Mouse (Mus musculus): ENCODE measurements around the gene Fbxo8. TPM values are rescaled to one million over a fixed set of nuclear protein-coding genes. Genes with fewer than 3 reads are reported as not detected.

Fbxo8 gene
- polyA plus RNA-seq, 1 experiment: 35.6 TPM

DNA sequence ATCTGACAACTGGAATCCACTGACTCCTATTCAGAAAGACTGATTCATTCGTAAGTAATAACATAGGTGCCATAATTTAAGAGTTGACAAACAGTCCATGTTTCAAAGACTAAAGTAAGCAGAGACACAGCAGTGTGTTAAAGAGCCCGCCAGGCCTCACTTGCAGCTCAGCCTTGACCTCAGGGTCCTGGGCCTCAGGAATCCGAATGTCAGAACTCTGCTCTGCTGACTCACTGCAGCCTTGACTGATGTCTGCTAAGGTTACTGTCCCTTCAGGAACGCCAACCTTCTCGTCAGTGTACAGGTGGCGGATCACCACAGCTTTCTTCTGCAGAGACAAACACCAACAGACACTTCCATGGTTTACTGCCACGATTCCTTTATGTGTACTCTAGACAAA is 10.2 kb upstream of the Fbxo8 start:
- no peak overlapping the region for H3K27ac ChIP-seq (ENCODE audit: insufficient read depth, low read length)
- H3K4me1 ChIP-seq (ENCODE audit: control insufficient read depth, insufficient read depth, low read length): no peaks in the 10 kb centered on the region
- TF ChIP-seq CTCF (IDR thresholded peaks at IDR 0.05; ENCODE audit: extremely low read depth, insufficient read depth, low read length) (no peak), POLR2A (IDR thresholded peaks at IDR 0.05; ENCODE audit: extremely low read depth, insufficient read depth, low read length) (no peak)
- no peak overlapping the region for H3K4me3 ChIP-seq (ENCODE audit: insufficient read depth, low read length)

DNA sequence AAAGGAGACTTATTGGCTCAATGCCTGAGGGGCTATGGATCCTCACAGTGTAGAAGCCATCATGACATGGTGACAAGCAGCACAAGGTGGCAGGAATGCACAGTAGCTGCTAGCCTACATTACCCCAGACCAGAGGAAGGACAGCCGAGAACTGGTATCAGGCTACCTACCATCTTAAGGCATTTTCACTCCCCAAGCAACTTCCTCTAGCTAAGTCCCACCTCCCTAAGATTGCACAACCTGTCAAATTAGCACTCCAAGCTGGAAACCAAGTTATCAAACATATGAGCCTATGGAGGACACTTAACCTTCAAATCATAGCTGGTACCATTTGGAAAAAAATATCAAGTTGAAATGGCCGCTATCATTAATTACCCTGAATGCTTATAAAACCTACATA is 3.0 kb upstream of the Fbxo8 start:
- no peak overlapping the region for H3K27ac ChIP-seq (ENCODE audit: insufficient read depth, low read length)
- peaks cover 5% of the 10 kb centered on the region; the same call in 1 of the 2 replicates for H3K4me1 ChIP-seq (ENCODE audit: control insufficient read depth, insufficient read depth, low read length)
- TF ChIP-seq POLR2A (IDR thresholded peaks at IDR 0.05; ENCODE audit: extremely low read depth, insufficient read depth, low read length) (no peak), CTCF (IDR thresholded peaks at IDR 0.05; ENCODE audit: extremely low read depth, insufficient read depth, low read length) (no peak)
- no peak overlapping the region for H3K4me3 ChIP-seq (ENCODE audit: insufficient read depth, low read length)

DNA sequence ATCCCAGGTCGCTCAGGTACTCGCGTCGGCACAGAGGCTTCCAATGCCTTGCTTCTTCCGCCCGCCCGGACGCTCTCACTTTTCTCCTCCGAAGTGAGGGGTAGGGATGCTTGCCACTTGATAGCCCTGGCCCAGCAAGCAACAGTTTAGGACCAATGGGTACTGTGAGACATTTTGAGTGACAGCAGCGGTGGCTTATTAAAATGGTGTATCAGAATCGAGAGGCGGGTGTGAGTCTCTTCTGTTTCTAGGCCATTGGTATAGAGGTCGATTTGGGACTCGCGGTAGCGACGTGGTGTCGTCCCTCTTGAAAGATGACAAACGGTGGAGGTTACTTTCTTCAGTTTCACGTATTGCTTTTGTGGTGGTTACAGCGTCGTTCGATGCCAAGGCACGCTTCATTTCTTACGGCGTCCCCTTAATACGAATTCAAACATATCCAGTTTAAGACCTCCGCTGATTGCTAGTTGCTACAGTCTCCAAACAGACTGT is 517 bp downstream of the Fbxo8 start:
- Histone ChIP-seq H3K27ac (ENCODE audit: insufficient read depth, low read length) (peak overlapping the region; percentile 83), H3K4me1 (ENCODE audit: control insufficient read depth, insufficient read depth, low read length) (peaks cover 5% of the 10 kb centered on the region; the same call in 1 of the 2 replicates), H3K4me3 (ENCODE audit: insufficient read depth, low read length) (peak overlapping the region; percentile 77)
- no peak for TF ChIP-seq POLR2A (IDR thresholded peaks at IDR 0.05; ENCODE audit: extremely low read depth, insufficient read depth, low read length)

DNA sequence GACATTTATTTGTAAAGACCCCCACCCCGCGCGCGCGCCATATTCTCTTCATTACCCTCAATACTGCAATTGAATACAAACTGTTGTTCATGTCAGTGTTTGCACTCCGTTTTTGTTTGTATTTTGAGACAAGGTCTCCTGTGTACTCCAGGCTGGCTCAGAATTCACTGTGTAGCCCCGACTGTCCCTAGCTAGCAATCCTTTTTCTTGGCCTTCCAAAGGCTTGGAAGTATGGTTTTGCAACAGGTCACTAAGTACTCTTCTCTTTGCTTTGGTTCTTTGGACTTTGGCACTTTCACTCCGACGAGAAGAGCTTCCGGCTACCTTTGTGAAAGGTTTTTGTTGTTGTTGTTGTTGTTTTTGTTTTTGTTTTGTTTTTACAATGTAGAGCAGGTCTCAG is 1.2 kb downstream of the Fbxo8 start:
- no peak overlapping the region for H3K27ac ChIP-seq (ENCODE audit: insufficient read depth, low read length)
- TF ChIP-seq CTCF (IDR thresholded peaks at IDR 0.05; ENCODE audit: extremely low read depth, insufficient read depth, low read length) (no peak), POLR2A (IDR thresholded peaks at IDR 0.05; ENCODE audit: extremely low read depth, insufficient read depth, low read length) (no peak)
- peaks cover 5% of the 10 kb centered on the region; the same call in 1 of the 2 replicates for H3K4me1 ChIP-seq (ENCODE audit: control insufficient read depth, insufficient read depth, low read length)
- peak overlapping the region; percentile 77 for H3K4me3 ChIP-seq (ENCODE audit: insufficient read depth, low read length)

DNA sequence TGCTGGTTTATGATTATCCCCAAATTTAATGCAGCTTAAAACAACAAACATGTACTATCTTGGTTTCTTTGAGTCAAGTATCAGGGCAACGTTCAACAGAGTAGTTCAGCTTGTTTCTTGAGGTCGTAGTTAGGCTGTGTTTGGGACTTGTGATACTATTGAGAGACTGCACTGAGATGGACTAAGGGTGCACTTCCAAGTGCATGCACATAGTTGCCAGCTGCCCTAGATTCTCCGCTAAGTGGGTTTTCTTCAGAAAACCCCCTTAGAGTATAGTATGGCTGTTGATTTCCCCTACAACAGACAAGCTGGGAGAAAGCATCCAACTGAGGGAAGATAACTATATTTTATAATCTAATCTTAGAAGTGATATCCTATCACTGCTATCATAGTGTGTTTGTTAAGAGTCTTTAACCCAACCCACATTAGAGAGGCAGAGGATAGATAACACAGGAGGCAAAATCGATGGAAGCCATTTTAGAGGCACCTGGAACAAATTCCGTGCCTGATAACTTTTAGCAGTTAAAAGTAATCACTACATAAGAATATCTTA is 1.7 kb downstream of the Fbxo8 start:
- H3K4me1 ChIP-seq (ENCODE audit: control insufficient read depth, insufficient read depth, low read length): peaks cover 5% of the 10 kb centered on the region; the same call in 1 of the 2 replicates
- no peak for TF ChIP-seq CTCF (IDR thresholded peaks at IDR 0.05; ENCODE audit: extremely low read depth, insufficient read depth, low read length)
- peak overlapping the region; percentile 77; the same call in 1 of the 2 replicates for H3K4me3 ChIP-seq (ENCODE audit: insufficient read depth, low read length)
- H3K27ac ChIP-seq (ENCODE audit: insufficient read depth, low read length): no peak overlapping the region

DNA sequence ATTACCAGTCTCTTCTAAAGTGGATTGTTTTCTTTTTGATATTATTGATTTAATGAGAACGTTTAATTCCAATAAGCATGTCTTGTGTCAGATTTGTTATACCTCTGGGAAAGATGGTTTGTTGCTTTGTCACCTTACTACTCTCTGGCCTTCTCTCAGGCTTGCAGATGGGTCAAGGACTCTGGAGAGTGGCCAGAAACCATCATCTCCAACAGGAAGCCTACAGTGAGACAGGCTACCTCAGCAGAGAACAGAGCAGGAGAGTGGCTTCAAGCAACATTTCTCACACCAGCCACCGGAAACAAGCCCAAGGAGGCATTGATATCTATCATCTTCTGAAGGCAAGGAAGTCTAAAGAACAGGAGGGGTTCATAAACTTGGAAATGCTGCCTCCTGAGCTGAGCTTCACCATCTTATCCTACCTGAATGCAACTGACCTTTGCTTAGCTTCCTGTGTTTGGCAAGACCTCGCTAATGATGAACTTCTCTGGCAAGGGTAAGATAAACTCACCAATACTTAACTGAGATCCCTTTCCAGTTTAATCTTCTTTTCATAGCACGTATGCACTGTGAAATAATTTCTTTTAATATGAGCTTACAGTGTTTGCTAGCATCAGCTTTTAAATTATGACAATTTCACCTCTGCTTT is 13.6 kb downstream of the Fbxo8 start:
- H3K4me3 ChIP-seq (ENCODE audit: insufficient read depth, low read length): no peak overlapping the region
- no peaks in the 10 kb centered on the region for H3K4me1 ChIP-seq (ENCODE audit: control insufficient read depth, insufficient read depth, low read length)
- H3K27ac ChIP-seq (ENCODE audit: insufficient read depth, low read length): no peak overlapping the region
- TF ChIP-seq POLR2A (IDR thresholded peaks at IDR 0.05; ENCODE audit: extremely low read depth, insufficient read depth, low read length) (no peak), CTCF (IDR thresholded peaks at IDR 0.05; ENCODE audit: extremely low read depth, insufficient read depth, low read length) (no peak)

DNA sequence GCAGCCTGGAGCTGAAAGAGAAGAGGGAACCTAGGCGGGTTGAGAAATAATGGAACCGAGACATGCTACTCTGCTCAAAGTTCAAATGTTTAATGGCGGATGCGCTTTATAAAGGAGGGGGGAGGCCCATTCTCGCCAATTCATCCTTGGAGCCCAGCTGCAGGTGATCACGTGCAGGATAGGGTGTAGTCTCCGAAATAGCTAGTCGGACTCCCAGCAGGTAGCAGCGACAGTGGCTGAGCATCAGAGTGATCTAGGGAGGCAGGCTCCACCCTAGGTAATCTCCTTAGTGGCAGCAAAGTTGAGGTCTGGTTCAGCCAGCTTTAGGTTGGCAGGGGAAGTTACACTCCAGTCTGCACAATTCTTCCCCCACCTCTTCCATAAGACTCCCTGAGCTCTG is 16.0 kb downstream of the Fbxo8 start:
- TF ChIP-seq CTCF (IDR thresholded peaks at IDR 0.05; ENCODE audit: extremely low read depth, insufficient read depth, low read length) (no peak), POLR2A (IDR thresholded peaks at IDR 0.05; ENCODE audit: extremely low read depth, insufficient read depth, low read length) (no peak)

DNA sequence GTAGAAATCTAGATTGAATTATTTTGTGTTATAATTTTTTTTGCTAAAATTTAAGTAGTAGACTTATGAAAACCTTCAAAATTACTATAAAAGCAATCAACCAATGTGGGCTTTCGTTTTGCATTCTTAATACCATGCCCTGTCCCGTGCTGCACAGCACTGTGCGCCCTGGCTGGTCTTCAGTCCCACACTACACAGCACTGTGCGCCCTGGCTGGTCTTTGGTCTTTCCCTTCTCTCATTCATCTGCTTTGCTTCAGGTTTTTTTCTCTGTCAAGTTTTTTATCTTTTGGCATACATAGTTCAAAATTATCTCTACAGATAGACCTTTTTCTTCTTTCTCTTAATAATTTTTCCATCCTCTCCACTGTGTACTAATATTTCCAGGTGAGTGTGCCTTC is 30.0 kb downstream of the Fbxo8 start:
- TF ChIP-seq POLR2A (IDR thresholded peaks at IDR 0.05; ENCODE audit: extremely low read depth, insufficient read depth, low read length): no peak
- Histone ChIP-seq H3K27ac (ENCODE audit: insufficient read depth, low read length) (no peak overlapping the region), H3K4me3 (ENCODE audit: insufficient read depth, low read length) (no peak overlapping the region), H3K4me1 (ENCODE audit: control insufficient read depth, insufficient read depth, low read length) (no peaks in the 10 kb centered on the region)

More for the DNA sequence above, 16.0 kb downstream of the Fbxo8 start:
- Histone ChIP-seq H3K27ac (ENCODE audit: insufficient read depth, low read length) (no peak overlapping the region), H3K4me3 (ENCODE audit: insufficient read depth, low read length) (no peak overlapping the region), H3K4me1 (ENCODE audit: control insufficient read depth, insufficient read depth, low read length) (no peaks in the 10 kb centered on the region)

DNA sequence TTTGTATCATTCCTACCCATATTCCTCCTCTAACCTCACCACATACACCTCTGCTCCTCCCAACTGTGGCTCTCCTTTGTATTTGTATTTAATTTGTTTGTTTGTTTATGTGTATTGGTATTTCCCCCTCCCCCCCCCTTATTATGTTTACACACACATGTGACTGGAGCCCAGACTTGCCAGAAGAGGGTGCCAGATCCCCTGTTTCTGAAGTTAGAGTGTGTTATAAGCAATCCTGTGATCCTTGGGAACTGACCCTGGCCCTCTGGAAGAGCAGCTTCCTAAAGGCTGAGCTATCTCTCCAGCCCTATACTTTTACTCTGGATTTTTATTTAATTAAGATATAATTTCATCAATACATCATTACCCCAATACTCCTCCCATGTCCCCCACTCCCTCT is 32.0 kb downstream of the Fbxo8 start:
- TF ChIP-seq POLR2A (IDR thresholded peaks at IDR 0.05; ENCODE audit: extremely low read depth, insufficient read depth, low read length): no peak
- no peak for TF ChIP-seq CTCF (IDR thresholded peaks at IDR 0.05; ENCODE audit: extremely low read depth, insufficient read depth, low read length)
- Histone ChIP-seq H3K4me1 (ENCODE audit: control insufficient read depth, insufficient read depth, low read length) (no peaks in the 10 kb centered on the region), H3K4me3 (ENCODE audit: insufficient read depth, low read length) (no peak overlapping the region), H3K27ac (ENCODE audit: insufficient read depth, low read length) (no peak overlapping the region)

DNA sequence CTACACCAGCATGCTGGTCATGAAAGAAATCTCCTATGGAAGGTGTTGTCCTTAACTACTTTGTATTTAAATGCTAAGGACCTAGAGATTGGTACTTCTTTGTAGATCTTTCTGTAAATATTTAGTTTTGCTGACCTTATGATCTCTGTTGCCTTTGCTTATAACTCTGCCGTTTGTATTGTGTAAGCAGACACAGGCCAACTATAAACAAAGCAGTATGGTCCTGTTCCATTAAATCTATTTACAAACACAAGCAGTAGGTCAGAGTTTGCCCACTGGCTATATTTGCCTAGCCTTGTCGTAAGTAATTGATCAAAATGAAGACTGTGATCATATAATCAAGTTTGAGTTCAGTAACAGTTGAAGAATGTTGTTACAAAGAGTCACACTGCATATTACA is 38.1 kb downstream of the Fbxo8 start:
- H3K4me1 ChIP-seq (ENCODE audit: control insufficient read depth, insufficient read depth, low read length): no peaks in the 10 kb centered on the region
- TF ChIP-seq POLR2A (IDR thresholded peaks at IDR 0.05; ENCODE audit: extremely low read depth, insufficient read depth, low read length) (no peak), CTCF (IDR thresholded peaks at IDR 0.05; ENCODE audit: extremely low read depth, insufficient read depth, low read length) (no peak)
- H3K4me3 ChIP-seq (ENCODE audit: insufficient read depth, low read length): no peak overlapping the region
- no peak overlapping the region for H3K27ac ChIP-seq (ENCODE audit: insufficient read depth, low read length)

Measured in cortical plate, adult 2 months (tissue).